Mouse (Mus musculus) layer of hippocampus, adult 2 months (tissue): ENCODE measurements at regions not wholly inside any gene's neighbourhood (a gene's known extent, or its start where the extent isn't known, plus 50 kb on each side); places are given as distances from the start of the nearest gene placed in this dataset.

Source experiments
- DNase-seq, 2 experiments: peaks; one replicate each; pipeline ENCODE4 v3.0.0; 2022; ENCODE audit warnings: low spot score in 2 of 2
- H3K27ac ChIP-seq: fragments of 200-600 bp; 2 replicates; pipeline ENCODE4 v1.8.1; 2022
- H3K4me3 ChIP-seq: fragments of 200-600 bp; 2 replicates; pipeline ENCODE4 v1.8.1; 2022; ENCODE audit warnings: mild to moderate bottlenecking
- CTCF ChIP-seq: fragments of 200-600 bp; conservative IDR thresholded peaks from 2 replicates; pipeline ENCODE4 v1.8.1; 2022; ENCODE audit warnings: antibody characterized with exemption, mild to moderate bottlenecking, moderate library complexity

GRCm38 (mm10) chr16:45033268-45033667 is 59.9 kb upstream of the Ccdc80 start:
- H3K27ac ChIP-seq = no peak overlapping the region
- no peak for DNase-seq
- no peak overlapping the region for H3K4me3 ChIP-seq
- no peak for TF ChIP-seq CTCF

GRCm38 (mm10) chr16:45034401-45034800 is 58.8 kb upstream of the Ccdc80 start:
- TF ChIP-seq CTCF = no peak
- DNase-seq = no peak
- no peak overlapping the region for H3K4me3 ChIP-seq
- no peak overlapping the region for H3K27ac ChIP-seq

- peak in 1 of 2 experiments; percentile 10 for DNase-seq
- TF ChIP-seq CTCF = no peak
- H3K27ac ChIP-seq = no peak overlapping the region; the same call in 1 of the 2 replicates
- no peak overlapping the region for H3K4me3 ChIP-seq
Measured at GRCm38 (mm10) chr16:45036806-45037520, 56.2 kb upstream of the Ccdc80 start.

- DNase-seq = no peak
- no peak for TF ChIP-seq CTCF
- Histone ChIP-seq H3K4me3 (no peak overlapping the region), H3K27ac (no peak overlapping the region; the same call in 1 of the 2 replicates)
Measured at GRCm38 (mm10) chr16:45037521-45037888, 55.7 kb upstream of the Ccdc80 start.

GRCm38 (mm10) chr16:45038261-45039036 is 54.8 kb upstream of the Ccdc80 start:
- Histone ChIP-seq H3K27ac (no peak overlapping the region), H3K4me3 (no peak overlapping the region)
- TF ChIP-seq CTCF = no peak
- DNase-seq = no peak
